Mouse (Mus musculus) embryo, embryonic 10.5 days (tissue): ENCODE measurements at regions not wholly inside any gene's neighbourhood (a gene's known extent, or its start where the extent isn't known, plus 50 kb on each side); places are given as distances from the start of the nearest gene placed in this dataset.
A peak's percentile ranks its signal among the peaks of the same experiment; 100 is the strongest.
"Not testable (repeated sequence)": the region's sequence is repeated elsewhere in the genome, so short reads cannot be mapped to it uniquely, and the experiment has no call there.

Source experiments
- DNase-seq: peaks from one replicate; pipeline ENCODE4 v3.0.0-alpha.2; 2015; ENCODE audit warnings: low spot score

GRCm38 (mm10) chr15:5625367-5625766, 381.4 kb upstream of the Ptger4 start:
- DNase-seq = no peak

GRCm38 (mm10) chr15:5646673-5647072, 402.7 kb upstream of the Ptger4 start:
- DNase-seq = peak; percentile 24

- DNase-seq = no peak
Observed at GRCm38 (mm10) chr15:5658796-5659195, 414.8 kb upstream of the Ptger4 start.

GRCm38 (mm10) chr15:5660819-5661218, 416.8 kb upstream of the Ptger4 start:
- DNase-seq = no peak

GRCm38 (mm10) chr15:5671781-5672180, 427.8 kb upstream of the Ptger4 start:
- DNase-seq = no peak

- DNase-seq = no peak
Observed at GRCm38 (mm10) chr15:5676704-5677103, 432.7 kb upstream of the Ptger4 start.

- no peak for DNase-seq
Observed at GRCm38 (mm10) chr15:5693810-5694209, 449.8 kb upstream of the Ptger4 start.

- no peak for DNase-seq
Observed at GRCm38 (mm10) chr15:5695015-5695414, 451.0 kb upstream of the Ptger4 start.

GRCm38 (mm10) chr15:5708454-5708853, 464.5 kb upstream of the Ptger4 start:
- no peak for DNase-seq

GRCm38 (mm10) chr15:5740658-5741057, 496.7 kb upstream of the Ptger4 start:
- DNase-seq = peak; percentile 3

GRCm38 (mm10) chr15:5743893-5744292, 499.9 kb upstream of the Ptger4 start:
- DNase-seq = no peak

- no peak for DNase-seq
Observed at GRCm38 (mm10) chr15:5758690-5759089, 514.7 kb upstream of the Ptger4 start.

GRCm38 (mm10) chr15:5762216-5762615, 518.2 kb upstream of the Ptger4 start:
- no peak for DNase-seq

GRCm38 (mm10) chr15:5777074-5777473, 522.5 kb upstream of the Dab2 start:
- DNase-seq = no peak

- no peak for DNase-seq
Observed at GRCm38 (mm10) chr15:5799917-5800316, 499.7 kb upstream of the Dab2 start.

GRCm38 (mm10) chr15:5811154-5811732, 488.3 kb upstream of the Dab2 start:
- DNase-seq = no peak

- no peak for DNase-seq
Observed at GRCm38 (mm10) chr15:5811958-5812357, 487.6 kb upstream of the Dab2 start.

- DNase-seq = no peak
Observed at GRCm38 (mm10) chr15:5817901-5818576, 481.5 kb upstream of the Dab2 start.

GRCm38 (mm10) chr15:5839963-5840362, 459.6 kb upstream of the Dab2 start:
- no peak for DNase-seq

- not testable (repeated sequence) for DNase-seq
Observed at GRCm38 (mm10) chr15:5841369-5842149, 458.0 kb upstream of the Dab2 start.

- no peak for DNase-seq
Observed at GRCm38 (mm10) chr15:5846571-5846970, 453.0 kb upstream of the Dab2 start.

GRCm38 (mm10) chr15:5847413-5848100, 452.0 kb upstream of the Dab2 start:
- no peak for DNase-seq

- no peak for DNase-seq
Observed at GRCm38 (mm10) chr15:5852523-5852922, 447.1 kb upstream of the Dab2 start.
